Mouse (Mus musculus) left cerebral cortex, postnatal 36 days (tissue): ENCODE results near the gene Tchp. TPM values are rescaled to one million over a fixed set of nuclear protein-coding genes. Genes with fewer than 3 reads are reported as not detected.
A peak's percentile ranks its signal among the peaks of the same experiment; 100 is the strongest.

ENCODE experiments used
- DNase-seq, 2 experiments: peaks; one replicate each; pipeline ENCODE4 v3.0.0; 2021 to 2022; ENCODE audit warnings: low spot score in 2 of 2, mixed read lengths in 1 of 2
- intact Hi-C: fragments of 180-260 bp; cut with DNase I; formaldehyde crosslinking; loops from one replicate; pipeline ENCODE4 v1.15.1; 2025
- total RNA-seq, 2 experiments: library from RNA; stranded (reverse); gene quantifications; 2 replicates each; pipeline ENCODE4 v1.2.3; 2021

Gene Tchp
- total RNA-seq, 2 experiments from 2014 or later = 8.6 to 15.5 TPM

DNA sequence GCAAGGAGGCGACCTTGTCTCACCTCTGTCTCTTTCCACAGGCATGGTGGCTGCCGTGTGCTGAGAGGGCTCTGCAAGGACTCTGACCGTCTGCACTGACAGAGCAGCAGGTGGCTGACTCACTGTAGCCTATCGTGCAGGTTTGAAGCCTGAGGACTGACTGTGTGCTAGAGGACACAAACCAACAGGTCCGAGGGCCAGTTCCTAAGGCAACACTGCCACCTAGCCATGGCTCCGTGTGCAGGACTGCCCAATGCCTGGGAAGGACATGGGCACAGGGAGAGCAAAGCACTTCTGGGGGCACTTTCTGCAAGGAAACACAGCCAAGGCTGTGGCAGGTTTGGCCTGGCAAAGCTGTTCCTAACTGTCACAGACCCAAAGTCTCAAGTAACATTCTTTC lies 23.9 kb downstream of the Tchp start:
- DNase-seq = no peak
- intact Hi-C loops = no loop called here

DNA sequence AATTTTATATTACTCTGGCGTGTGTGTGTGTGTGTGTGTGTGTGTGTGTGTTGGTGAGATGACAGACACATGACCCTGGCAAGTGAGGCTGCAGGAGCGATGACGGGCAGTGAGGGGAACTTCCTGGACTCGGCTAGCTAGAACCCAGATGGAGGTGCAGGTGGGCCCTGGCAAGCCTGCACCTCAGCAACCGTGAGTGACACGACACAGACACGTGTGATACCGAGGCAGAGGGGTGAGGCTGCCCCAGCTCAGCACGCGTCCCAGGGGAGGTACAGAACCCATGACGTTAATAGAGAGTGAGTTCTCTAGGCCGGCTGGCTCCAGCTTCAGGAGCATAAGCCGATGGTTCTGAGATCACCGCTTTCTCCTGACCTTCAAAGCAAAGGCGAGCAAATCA lies 24.4 kb downstream of the Tchp start:
- intact Hi-C loops = no loop called here
- no peak for DNase-seq

DNA sequence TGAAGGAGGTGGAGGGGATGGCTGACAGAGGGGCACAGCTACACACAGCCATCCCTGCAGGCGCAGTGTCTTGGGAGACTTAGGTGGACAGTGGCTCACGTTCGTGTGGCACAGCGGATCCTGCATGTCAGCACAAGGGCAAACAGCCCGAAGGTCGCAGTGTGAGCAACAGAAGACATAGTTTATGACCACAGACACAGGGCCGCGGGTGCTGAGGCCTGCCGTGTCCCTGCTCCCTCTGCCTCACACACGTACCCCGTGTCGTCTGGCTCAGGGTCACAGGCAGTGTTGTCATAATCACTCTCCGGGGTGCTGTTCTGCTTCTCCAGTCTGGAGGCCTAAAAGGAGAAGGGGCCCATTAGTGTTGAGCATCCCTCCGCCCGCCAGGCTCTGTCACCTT lies 26.0 kb downstream of the Tchp start:
- intact Hi-C loops = no loop called here
- no peak for DNase-seq

DNA sequence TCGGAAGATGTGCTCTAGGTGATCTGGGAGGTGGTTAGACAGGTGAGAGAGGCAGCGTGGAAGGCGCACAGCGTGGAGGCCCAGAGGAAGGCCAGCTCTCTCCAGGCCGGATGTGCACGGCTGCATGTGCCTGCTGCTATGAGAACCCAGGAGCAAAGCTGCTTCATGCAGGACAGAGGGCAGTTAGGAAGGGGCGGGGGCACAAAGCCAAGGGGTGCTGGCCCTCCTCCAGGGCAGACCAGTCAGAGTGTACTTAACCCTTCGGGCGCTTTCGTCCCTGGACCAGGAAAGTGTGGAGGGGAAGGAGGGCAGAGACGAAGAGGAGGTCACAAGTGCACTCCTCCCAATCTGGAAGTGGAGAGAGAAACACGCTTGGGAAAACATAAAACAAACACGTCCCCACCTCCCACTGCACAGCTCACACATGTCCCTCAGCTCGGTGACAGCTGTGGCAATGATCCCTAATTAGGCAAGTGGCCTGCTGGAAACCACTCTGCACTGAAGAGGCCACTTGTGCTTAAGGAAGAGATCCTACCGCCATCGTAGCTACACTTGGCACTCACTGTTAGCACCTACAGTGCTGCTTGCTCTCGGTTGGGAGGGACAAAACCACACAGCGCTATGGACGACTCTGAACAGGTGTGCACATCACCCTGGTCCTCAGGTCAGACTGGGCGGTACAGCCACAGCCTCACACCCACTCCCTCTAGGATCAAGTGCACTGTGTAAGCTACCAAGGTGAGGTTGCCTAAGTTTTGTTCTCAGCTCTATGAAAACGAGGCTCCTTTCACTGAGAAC lies 29.7 kb downstream of the Tchp start:
- DNase-seq = no peak
- intact Hi-C loops = no loop called here

DNA sequence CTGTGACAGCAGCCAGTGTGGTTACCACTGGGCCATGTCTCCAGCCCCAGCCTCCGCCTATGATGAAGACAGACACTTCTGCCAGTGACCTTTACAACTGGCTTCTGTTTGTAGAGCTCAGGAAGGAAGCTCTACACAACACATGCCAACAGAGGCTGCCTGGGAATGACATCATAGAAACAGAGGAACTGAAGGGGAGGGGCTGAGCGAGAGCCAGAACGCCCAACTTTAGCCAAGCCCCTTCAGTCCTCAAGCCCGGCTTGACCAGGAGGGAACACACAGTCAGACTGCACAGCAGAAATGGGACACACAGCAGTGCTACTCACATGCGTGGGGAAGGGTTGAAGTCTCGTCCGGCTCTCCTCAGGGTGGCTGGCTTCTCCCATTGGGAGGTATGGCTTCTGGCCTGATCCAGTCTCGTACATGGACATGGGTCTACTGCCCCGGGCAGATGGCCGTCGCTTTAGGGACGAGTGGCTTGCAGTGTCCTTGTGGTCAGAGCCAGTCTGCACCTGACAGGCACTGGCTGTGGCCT lies 31.2 kb downstream of the Tchp start:
- intact Hi-C loops = no loop called here
- no peak for DNase-seq

DNA sequence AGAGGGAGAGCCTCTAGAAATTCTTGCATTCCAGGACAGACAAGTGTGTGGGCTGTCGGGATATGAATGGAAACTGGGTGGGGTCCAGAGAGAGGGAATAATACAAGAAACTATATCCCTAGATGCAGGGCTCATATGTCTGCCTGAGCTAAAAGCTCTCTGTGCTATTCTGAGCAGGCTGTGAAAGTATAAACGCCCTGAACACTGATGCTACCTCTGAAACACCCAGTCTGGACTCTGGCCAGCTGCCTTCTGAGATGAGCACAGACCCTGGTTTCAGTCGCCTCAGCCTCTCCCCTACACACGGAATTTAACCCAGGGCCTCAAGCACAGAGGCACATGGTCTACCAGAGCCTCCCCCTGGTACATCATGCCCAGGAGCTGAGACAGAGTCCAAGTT lies 33.0 kb downstream of the Tchp start:
- intact Hi-C loops = no loop called here
- no peak for DNase-seq

DNA sequence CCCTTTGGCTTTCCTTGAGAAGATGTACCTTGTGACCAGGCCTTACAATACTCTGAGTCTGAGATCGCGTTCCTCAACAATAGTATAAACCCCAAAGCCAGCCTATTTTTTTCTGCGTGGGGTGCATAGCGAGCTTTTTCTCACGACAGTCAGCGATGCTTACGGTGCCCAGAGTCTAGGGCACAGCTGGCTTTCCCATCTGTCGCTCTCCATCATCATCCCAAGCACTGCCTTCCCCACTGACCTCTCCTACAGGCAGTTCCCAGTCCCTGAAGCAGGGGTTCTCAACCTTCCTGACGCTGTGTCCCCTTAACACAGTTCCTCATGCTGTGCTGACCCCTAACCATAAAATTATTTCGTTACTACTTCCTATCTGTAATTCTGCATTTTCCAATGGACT lies 35.0 kb downstream of the Tchp start:
- intact Hi-C loops = no loop called here
- no peak for DNase-seq

DNA sequence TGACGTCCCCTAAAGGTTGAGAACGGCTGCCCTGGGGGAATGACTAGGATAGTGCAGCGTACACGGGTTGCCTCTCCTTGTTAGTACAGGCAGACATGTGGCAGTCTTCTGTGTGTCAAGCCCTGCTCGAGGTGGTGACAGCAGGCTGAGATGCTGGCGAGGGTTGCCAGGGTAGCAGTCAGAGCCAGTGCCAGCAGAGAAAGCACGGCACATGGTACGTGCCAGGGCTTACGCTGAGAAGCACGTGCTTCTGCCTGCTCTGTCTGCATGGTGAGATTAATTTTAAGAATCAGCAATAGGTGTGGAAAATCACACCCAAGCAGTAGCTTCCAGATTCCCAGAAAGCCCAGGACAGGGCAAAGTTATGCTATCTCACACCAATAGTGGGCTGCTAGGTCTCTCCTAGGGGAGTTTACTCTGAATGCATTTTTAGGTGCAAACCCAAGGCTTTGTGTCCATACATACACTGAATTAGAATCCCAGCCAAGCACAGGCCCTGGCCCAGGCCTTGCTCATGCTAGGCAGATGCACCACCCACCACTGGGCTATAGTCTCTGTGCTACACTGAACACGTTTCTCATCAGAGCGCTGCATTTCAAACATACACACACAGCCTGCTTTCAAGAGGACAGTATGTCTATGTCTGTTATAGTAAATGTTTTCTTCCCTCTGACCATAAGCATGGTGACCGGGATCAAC lies 35.6 kb downstream of the Tchp start:
- DNase-seq = peak in 1 of 2 experiments; percentile 44
- intact Hi-C loops = no loop called here

DNA sequence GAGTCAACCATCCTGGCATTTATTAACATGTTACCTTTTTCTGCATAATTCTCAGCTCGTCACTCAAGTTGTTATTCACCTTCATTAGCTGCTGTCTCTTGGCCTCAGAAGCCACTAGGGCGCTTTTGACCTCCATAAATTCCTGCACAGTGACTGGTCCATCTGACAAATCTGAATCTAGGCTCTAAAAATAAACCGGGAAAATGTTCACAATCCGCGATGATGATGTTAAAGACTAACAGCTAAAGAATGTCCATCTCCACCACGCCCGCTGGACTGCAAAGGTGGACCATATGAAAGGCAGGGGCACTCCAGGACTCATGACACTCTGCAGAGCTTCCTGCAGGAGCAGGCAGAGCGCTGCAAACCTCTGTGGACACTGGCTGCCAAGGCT lies 36.1 kb downstream of the Tchp start:
- intact Hi-C loops = no loop called here
- DNase-seq = no peak

DNA sequence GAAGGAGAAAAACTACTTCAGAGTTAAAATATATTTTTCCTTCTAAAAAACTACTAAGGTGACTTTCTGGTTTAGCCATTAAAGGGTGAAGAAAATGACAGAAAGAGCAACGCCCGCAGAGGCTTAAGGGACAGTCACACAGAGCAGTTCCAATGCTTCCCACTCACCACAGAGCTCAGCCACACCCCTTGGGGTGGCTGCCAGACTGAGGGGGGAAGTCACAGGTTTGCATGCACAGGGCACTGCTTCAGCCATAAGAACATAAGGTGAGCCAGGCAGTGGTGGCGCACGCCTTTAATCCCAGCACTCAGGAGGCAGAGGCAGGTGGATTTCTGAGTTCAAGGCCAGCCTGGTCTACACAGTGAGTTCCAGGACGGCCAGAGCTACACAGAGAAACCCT lies 38.0 kb downstream of the Tchp start:
- intact Hi-C loops = no loop called here
- no peak for DNase-seq

DNA sequence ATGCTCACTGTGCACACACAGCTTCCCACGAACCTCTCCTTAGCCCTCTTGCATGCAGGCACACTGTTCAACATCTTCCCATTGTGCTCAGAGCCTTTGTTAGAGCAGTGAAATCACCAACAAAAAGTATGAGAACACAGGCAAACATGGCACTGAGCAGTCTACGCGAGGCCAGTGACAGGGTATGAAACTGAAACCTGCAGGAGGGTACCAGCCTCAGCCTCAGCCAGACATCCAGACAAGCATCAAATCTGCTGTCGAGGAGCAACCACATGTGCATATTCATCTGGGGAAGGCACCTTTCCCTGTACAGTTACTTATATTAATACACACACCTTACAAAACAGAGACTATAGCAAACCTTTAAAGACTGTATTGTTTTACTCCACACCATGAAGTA lies 39.3 kb downstream of the Tchp start:
- intact Hi-C loops = no loop called here
- no peak for DNase-seq

DNA sequence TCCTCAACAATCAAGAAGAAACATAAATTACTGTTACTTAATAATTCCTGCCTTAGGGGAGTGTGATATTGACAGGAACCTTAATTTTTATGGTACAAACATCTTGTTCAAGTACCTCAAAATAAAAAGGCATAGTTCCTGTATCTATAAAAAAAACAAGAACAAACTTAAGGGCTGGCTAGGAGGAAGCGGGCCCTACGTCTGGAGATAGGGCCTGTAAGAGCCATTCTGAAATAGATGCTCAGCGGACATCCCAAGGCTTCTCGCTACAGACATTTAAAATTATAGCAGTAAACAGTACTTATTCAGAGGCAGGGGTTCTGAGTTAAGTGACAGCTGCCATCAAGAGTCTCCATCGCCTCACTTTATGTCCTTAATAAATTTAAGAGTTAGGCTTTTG lies 40.0 kb downstream of the Tchp start:
- no peak for DNase-seq
- intact Hi-C loops = no loop called here

DNA sequence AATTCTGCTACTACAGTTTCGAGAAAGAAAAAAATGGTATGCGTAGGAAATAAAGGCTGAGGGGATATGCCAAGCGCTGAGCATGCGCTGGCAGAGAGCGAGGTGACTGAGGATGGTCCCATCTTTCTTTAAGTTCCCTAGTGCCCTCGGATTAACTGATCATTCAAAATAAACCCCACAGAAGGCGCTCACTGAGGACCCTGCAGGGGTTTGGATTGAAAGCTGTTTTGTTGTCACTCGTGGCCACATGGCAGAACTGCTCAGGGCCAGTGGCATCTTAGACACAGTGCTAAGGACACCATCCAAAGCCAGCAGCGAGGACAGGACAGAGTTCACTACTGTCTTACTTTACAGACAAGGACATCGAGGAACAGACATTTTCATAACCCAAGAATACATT lies 42.8 kb downstream of the Tchp start:
- intact Hi-C loops = no loop called here

DNA sequence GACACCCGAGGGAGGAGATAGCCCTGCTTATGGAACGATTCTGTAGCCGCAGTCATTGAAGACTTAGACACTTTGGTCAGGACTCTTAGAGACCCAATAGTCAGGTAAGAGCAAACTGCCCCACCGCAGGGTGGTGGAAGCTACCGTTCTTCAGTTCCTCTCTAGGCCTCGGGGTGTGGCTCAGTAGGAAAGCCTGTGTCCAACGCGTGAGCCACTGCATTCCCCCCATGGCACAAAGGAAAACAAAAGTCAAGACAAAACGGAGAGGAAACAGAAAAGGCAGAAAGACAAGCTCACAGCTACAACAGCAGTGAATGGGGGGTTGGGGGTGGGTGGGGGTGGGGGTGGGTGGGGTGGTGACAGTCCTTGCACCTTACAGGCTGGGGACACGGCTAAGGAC lies 44.8 kb downstream of the Tchp start:
- DNase-seq = no peak
- intact Hi-C loops = no loop called here

More for the DNA sequence above, 42.8 kb downstream of the Tchp start:
- no peak for DNase-seq

DNA sequence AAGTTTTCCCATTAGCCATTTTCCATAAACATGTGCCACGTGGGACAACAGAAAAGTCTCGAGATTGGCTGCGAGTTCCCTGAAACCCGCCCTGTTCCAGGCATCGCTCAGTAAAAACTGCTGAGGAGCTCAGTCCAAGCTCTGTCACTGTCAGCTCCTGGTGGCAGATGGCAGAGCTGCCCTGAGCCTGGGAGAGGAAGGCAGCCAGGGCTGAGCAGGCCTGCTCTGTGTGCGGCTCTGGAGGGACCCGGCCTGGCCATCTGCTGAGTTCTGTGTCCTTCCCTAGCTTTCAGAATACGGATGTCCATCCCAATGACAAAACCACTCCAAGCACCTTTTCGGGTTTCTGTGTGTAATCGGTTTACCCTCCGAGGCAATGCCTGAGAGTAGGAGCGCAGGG lies 45.8 kb downstream of the Tchp start:
- no peak for DNase-seq
- intact Hi-C loops = no loop called here

DNA sequence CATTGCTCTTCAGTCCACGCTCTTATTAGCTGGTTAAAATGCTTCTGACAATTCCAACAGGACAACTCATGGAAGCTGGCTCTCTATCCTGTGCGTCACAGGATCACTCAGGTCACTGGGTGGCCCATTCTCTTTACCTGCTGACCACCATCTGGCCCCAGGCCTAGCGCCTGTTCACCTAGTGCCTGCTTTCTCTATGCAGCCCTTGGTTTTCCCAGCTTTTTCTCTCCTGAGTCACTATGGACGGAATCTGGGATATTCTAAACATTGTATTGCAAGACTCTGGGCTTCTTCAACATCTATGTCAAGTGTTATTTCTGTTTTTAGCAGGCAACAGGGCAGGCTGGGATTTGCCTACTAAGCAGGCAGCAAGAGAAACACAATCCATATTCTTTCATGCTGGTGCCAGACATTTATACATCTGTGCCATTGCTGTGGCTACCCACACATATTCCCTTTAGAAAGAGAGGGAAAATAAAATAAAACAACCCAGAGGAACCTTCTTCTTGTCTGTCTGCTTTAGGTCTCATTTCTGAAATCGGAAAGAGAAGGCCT lies 52.1 kb downstream of the Tchp start:
- intact Hi-C loops = no loop called here
- no peak for DNase-seq

DNA sequence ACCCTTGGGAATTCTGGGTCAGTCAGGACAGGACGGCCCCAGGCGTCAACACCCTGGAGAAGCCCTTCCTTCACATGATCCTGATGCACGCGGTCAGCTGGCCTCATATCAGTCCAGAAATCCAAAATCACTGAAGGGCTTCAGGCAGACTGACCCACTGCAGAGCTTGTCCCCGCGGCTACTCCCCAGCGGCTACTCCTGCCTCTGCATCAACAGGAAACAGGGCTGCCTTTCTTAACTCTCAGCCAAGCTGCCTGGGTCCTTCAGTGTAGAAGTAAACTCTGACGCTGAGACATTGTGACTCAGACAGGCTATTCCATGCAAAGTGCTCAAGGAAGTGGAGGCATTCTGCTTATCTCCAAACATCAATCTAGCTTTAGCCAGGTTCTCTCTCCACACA lies 54.4 kb downstream of the Tchp start:
- intact Hi-C loops = no loop called here
- DNase-seq = no peak

DNA sequence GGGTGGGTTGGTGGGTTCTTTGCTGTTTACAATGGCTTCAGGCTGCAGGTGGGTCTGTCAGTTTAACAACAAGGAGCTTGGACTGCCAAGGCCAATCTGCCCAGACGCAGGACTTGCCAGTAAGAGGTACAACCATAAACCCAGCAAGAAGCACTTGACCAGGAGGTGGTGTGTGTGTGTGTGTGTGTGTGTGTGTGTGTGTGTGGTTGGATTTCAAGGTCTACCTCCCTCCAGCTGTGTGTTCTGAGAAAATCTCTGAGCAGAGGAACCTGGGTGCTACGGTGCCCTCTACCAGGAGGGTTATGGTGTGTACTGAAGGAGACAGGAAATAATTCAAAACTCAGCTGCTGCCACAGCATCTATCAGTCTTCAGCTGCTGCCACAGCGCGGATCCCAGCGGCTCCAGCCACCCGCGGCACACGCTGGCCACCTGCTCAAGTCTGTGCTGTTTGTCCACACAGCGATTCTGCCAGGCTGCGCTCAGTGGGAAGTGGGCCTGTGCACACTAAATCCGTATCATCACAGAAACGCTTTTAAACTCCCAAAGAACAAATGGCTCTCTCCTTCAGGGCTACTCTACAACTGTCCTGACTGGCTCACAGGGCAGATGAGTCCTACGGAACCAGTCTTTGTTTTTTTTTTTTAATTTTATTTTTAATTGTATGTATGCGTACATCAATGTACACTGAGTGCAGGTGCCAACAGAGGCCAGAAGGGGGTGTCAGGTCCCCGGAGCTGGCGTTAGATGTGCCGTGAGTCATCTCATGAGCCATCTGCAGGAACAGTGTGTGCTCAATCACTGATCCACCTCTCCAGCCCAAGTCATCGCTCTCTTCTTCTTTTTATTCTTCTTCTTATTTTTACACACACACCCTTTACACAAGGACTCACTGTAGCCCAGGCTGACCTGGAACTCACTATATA lies 57.5 kb downstream of the Tchp start:
- intact Hi-C loops = no loop called here
- DNase-seq = no peak

DNA sequence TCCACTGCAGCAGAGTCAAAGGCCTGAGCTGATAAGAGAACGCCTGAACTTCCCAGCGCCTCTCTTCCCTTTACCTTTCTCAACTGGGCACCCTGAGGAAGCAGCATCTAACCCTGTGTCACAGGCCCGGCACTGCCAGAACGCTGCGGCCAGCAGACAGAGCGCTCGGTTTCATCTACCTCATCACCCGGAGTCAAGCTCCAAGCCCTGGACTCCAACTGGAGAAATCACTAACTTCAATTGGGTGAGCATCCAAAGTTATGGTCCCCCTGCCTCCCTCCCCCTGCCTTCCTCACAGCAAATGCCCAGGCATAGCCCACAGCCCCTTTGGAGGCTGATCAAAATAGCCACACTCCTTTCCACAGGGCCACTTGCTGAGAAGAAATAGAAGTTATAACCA lies 59.1 kb downstream of the Tchp start:
- no peak for DNase-seq
- intact Hi-C loops = no loop called here

DNA sequence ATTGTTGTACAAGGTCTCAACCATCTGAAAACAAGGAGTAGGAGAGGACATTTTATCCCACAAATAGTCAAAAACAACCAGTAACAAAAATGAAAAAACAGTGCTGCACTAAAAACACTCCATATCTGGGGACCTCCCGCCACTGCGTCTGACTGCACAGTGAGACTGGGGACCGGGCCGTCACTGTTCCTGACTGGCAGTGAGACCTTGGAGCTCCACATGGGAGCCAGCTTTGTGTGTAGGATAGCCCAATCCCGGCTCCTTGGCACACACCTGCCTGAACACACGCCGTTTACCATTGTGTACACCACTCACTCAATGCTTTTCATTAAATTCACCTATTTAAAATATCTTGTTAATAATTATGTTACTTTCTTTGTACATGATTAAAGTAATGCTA lies 59.6 kb downstream of the Tchp start:
- intact Hi-C loops = no loop called here
- DNase-seq = no peak
